Mouse (Mus musculus) thymus, adult 2 months (tissue): ENCODE measurements around the gene Adarb2. TPM values are rescaled to one million over a fixed set of nuclear protein-coding genes. Genes with fewer than 3 reads are reported as not detected.

Experiments
- DNase-seq: peaks from one replicate; pipeline ENCODE4 v3.0.0; 2021
- H3K27ac ChIP-seq: fragments of 200-500 bp; 2 replicates; pipeline ENCODE4 v1.5.1; 2012; ENCODE audit warnings: low read length, control low read depth; ENCODE audit not compliant: control insufficient read depth, insufficient read depth
- H3K27me3 ChIP-seq: fragments of 200-500 bp; 2 replicates; pipeline ENCODE4 v1.6.1; 2012; ENCODE audit warnings: mild to moderate bottlenecking, low read length, moderate library complexity, mixed read lengths; ENCODE audit not compliant: control insufficient read depth, insufficient read depth
- H3K36me3 ChIP-seq: fragments of 200-500 bp; 2 replicates; pipeline ENCODE4 v1.6.1; 2012; ENCODE audit warnings: mild to moderate bottlenecking, low read length, moderate library complexity; ENCODE audit not compliant: control insufficient read depth, insufficient read depth
- H3K4me1 ChIP-seq: fragments of 200-500 bp; replicated peaks from 2 replicates; pipeline ENCODE4 v1.6.1; 2012; ENCODE audit warnings: low read length; ENCODE audit not compliant: control insufficient read depth, insufficient read depth
- H3K4me3 ChIP-seq: fragments of 200-500 bp; 2 replicates; pipeline ENCODE4 v1.5.1; 2012; ENCODE audit warnings: mild to moderate bottlenecking, low read length, control low read depth, moderate library complexity; ENCODE audit not compliant: control insufficient read depth, insufficient read depth
- CTCF ChIP-seq: fragments of 200-500 bp; IDR thresholded peaks from 2 replicates; pipeline ENCODE4 v1.5.1; 2012; ENCODE audit warnings: mild to moderate bottlenecking, control low read depth, low read length, moderate library complexity, borderline replicate concordance; ENCODE audit not compliant: control insufficient read depth, poor library complexity, insufficient read depth; ENCODE audit errors: extremely low read depth
- POLR2A ChIP-seq: fragments of 200-500 bp; IDR thresholded peaks from 2 replicates; pipeline ENCODE4 v1.6.1; 2012; ENCODE audit warnings: mild to moderate bottlenecking, low read length, control low read depth, moderate library complexity; ENCODE audit not compliant: control insufficient read depth, poor library complexity, insufficient read depth; ENCODE audit errors: extremely low read depth
- WGBS: fragments of 180-500 bp; shearing (Covaris S2); methylation state at CpG from one replicate; pipeline ENCODE4 v1.1.7; 2018; 5-methylcytosine and 5-hydroxymethylcytosine counted together
- polyA plus RNA-seq: library from polyadenylated mRNA; depleted of rRNA; stranded (reverse); fragments of >200 nt; gene quantifications from 2 replicates; pipeline ENCODE4 v1.2.3, GENCODE M21; 2012

Adarb2 gene
- polyA plus RNA-seq, 1 experiment = not detected

- Histone ChIP-seq H3K27ac (no peak overlapping the region), H3K4me1 (no peaks in the 10 kb centered on the region), H3K4me3 (no peak overlapping the region), H3K27me3 (no peaks in the 10 kb centered on the region), H3K36me3 (no peaks in the 10 kb centered on the region)
- TF ChIP-seq CTCF (no peak), POLR2A (no peak)
- DNase-seq = no peak
- 63% methylated on average over 4 of the region's 4 CpGs for WGBS
These were observed 282.1 kb downstream of the Adarb2 start for GRCm38 (mm10) chr13:8484592-8485272.

DNA sequence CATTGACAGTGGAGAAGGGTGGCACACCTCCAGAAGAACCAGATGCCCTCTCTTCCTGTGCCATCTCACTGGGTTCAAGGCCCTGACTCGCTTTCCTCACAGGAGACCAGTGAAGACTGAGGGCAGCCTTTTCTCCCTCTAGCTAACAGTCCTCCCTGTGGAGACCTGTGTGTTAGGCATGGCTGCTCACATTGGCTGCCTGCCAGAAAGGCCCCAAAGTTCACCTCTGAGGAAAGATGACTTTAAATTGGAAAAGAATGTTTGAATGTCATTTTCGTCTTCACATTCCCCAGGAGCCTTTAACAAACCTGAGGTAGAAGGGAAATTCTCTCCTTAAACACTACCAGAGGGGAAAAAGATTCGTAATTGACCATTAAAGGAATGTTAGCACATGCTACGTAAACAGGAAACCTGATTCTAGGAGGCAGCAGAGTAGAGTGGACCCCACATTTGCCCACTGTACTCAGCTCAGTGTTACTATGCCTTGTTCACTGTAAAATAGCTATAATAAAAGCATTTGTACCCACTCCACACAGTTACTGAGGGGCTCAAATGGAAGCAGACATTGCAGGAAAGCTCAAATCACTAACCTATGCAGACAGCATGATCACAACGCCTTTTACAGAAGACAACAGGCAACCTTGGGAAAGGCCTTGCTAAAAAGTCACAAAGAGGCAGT is 285.2 kb downstream of the Adarb2 start:
- no peaks in the 10 kb centered on the region for H3K4me1 ChIP-seq
- no peak for DNase-seq
- H3K36me3 ChIP-seq = no peaks in the 10 kb centered on the region
- H3K4me3 ChIP-seq = no peak overlapping the region
- WGBS = 85% methylated on average over 5 of the region's 5 CpGs
- TF ChIP-seq POLR2A (no peak), CTCF (no peak)
- no peaks in the 10 kb centered on the region for H3K27me3 ChIP-seq
- no peak overlapping the region for H3K27ac ChIP-seq

- no peaks in the 10 kb centered on the region for H3K36me3 ChIP-seq
- 76% methylated on average over 5 of the region's 5 CpGs for WGBS
- no peak overlapping the region for H3K27ac ChIP-seq
- no peak for DNase-seq
- H3K4me3 ChIP-seq = no peak overlapping the region
- H3K27me3 ChIP-seq = no peaks in the 10 kb centered on the region
- no peaks in the 10 kb centered on the region for H3K4me1 ChIP-seq
- no peak for TF ChIP-seq CTCF
- no peak for TF ChIP-seq POLR2A
These were observed 290.7 kb downstream of the Adarb2 start for GRCm38 (mm10) chr13:8493363-8493762.

DNA sequence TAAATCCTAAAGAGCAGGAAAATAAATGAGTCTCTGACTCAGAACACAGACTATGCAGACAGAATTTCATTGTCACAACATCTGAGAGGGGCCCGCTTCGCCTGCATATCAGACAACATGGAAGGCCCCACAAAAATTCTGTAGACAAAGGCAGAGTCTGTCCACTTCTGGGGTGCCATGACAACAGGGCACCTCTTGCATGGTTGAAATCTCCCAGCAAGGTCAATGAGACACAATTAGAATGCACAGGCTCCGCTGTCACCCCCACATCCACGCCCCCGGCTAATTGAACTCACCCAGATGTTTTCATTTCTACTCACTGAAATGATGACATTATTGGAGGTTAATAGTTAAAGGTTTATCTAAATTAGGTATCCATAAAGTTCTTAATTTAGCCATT is 296.9 kb downstream of the Adarb2 start:
- H3K27me3 ChIP-seq = no peaks in the 10 kb centered on the region
- no peak for TF ChIP-seq POLR2A
- TF ChIP-seq CTCF = no peak
- 97% methylated on average over 5 of the region's 5 CpGs for WGBS
- no peaks in the 10 kb centered on the region for H3K4me1 ChIP-seq
- DNase-seq = no peak
- H3K4me3 ChIP-seq = no peak overlapping the region
- H3K27ac ChIP-seq = no peak overlapping the region
- no peaks in the 10 kb centered on the region for H3K36me3 ChIP-seq

DNA sequence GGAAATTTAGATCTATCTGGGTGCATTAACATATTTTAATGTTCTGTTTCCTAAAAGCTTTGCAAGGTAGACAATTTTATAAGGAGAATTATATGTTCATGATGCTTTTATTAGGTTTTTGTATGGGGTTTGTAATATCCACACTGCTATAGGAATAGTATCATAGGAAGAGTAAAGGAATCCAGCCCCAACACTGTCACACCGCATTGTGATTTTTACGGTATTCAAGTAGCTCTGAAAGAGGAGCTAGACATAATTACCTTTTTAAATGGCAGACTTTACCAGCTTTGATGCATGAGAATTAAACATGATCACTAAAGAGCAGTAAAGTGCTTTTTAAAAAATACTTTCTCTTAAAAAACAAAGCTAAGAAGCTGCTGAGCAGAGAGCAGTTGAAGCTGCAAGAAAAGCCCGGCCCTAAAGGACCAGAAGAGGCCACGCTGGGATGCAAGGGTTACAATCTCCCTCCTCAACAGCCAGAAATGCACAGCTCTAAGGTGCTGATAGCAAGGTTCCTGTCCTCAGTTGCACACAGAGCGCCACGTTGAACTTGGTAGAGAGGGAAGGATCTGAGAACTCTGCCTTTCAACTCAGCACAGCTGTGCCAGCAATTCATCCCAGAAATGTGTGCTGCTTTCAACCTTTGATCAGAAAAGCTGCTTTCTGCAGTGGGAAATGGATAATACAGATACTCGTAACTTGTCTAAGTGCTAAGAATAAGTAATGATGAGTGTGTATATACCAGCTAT is 308.6 kb downstream of the Adarb2 start:
- Histone ChIP-seq H3K4me1 (no peaks in the 10 kb centered on the region), H3K27ac (no peak overlapping the region), H3K27me3 (no peaks in the 10 kb centered on the region), H3K36me3 (no peaks in the 10 kb centered on the region), H3K4me3 (no peak overlapping the region)
- 91% methylated on average over 7 of the region's 7 CpGs for WGBS
- TF ChIP-seq CTCF (no peak), POLR2A (no peak)
- DNase-seq = no peak

DNA sequence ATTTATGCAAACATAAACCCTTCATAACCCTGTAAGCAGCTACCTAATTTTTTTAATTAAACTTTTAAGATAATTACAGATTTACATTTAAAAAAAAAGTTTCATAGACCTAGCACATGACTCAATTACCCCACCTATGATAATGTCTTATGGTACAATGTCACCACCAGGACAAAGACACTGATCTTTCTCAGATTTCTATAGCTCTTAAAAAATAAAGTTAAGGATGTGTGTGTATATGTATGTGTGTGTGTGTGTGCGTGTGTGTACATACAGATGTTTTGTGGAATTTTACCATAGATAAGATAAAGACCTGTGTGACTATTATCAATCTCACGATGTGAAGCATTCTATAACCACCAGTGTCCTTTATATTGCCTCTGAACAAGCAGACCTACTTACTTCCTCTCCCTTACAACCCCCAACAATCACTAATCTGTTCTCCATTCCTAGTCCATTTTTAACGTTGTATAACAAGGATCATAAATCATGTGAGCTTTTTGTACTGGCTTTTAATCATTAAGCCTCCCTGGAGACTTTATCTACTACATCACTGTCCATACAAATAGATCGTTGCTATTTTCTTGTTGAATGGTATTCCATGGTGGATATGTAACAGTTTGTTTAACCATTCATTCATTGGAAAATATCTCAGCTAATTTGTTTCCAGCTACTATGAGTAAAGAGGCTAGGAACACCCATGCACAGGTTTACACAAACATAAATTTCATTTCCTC is 313.5 kb downstream of the Adarb2 start:
- Histone ChIP-seq H3K27ac (no peak overlapping the region), H3K36me3 (no peaks in the 10 kb centered on the region), H3K27me3 (no peaks in the 10 kb centered on the region), H3K4me1 (no peaks in the 10 kb centered on the region), H3K4me3 (no peak overlapping the region)
- 62% methylated on average over 4 of the region's 4 CpGs for WGBS
- DNase-seq = no peak
- TF ChIP-seq POLR2A (no peak), CTCF (no peak)
